Mouse (Mus musculus) MEL (cell line): ENCODE data around the gene Smoc1. TPM values are rescaled to one million over a fixed set of nuclear protein-coding genes. Genes with fewer than 3 reads are reported as not detected.

Source experiments
- DNase-seq: peaks from one replicate; pipeline ENCODE4 v3.0.0; 2011; ENCODE audit warnings: low read depth, low spot score
- H3K27ac ChIP-seq: 2 replicates; pipeline ENCODE4 v1.5.1; 2012; ENCODE audit warnings: low read depth, mild to moderate bottlenecking, control low read depth, low read length, moderate library complexity; ENCODE audit not compliant: control insufficient read depth
- H3K27me3 ChIP-seq, 2 experiments: fragments of 150-350 bp in 1 of 2; sonication (generic) in 1 of 2; 2 replicates each; pipeline ENCODE4 v1.6.1; 2012; ENCODE audit warnings: low read length in 2 of 2, mild to moderate bottlenecking in 2 of 2, improper control_type of control experiment in 1 of 2, moderate library complexity in 1 of 2; ENCODE audit not compliant: insufficient read depth in 2 of 2, control insufficient read depth in 1 of 2
- H3K36me3 ChIP-seq, 2 experiments: 2 replicates each; pipeline ENCODE4 v1.6.1; 2012 to 2014; ENCODE audit warnings: low read length in 2 of 2, improper control_type of control experiment in 1 of 2, inconsistent platforms in 1 of 2, mild to moderate bottlenecking in 1 of 2; ENCODE audit not compliant: insufficient read depth in 2 of 2, control insufficient read depth in 1 of 2
- H3K4me1 ChIP-seq, 2 experiments: fragments of 150-350 bp in 1 of 2; sonication (generic) in 1 of 2; 2 replicates each; pipeline ENCODE4 v1.6.1; 2012; ENCODE audit warnings: low read length in 2 of 2, improper control_type of control experiment in 1 of 2, mild to moderate bottlenecking in 1 of 2; ENCODE audit not compliant: insufficient read depth in 2 of 2, control insufficient read depth in 1 of 2
- H3K4me3 ChIP-seq, 2 experiments: fragments of 150-350 bp in 1 of 2; sonication (generic) in 1 of 2; 2 replicates each; pipeline ENCODE4 v1.5.1; 2012; ENCODE audit warnings: low read depth in 2 of 2, low read length in 2 of 2, mild to moderate bottlenecking in 2 of 2, moderate library complexity in 2 of 2, control low read depth in 1 of 2, improper control_type of control experiment in 1 of 2; ENCODE audit not compliant: control insufficient read depth in 1 of 2, insufficient read depth in 1 of 2
- H3K79me2 ChIP-seq: 2 replicates; pipeline ENCODE4 v1.6.1; 2012; ENCODE audit warnings: mild to moderate bottlenecking, low read length, moderate library complexity; ENCODE audit not compliant: control insufficient read depth, poor library complexity, insufficient read depth
- H3K9ac ChIP-seq: 2 replicates; pipeline ENCODE4 v1.6.1; 2012; ENCODE audit warnings: low read depth, mild to moderate bottlenecking, control low read depth, low read length, moderate library complexity; ENCODE audit not compliant: control insufficient read depth, poor library complexity, severe bottlenecking
- H3K9me3 ChIP-seq: fragments of 150-350 bp; sonication (generic); replicated peaks from 2 replicates; pipeline ENCODE4 v1.6.1; 2012; ENCODE audit warnings: mild to moderate bottlenecking, low read length, improper control_type of control experiment, moderate library complexity; ENCODE audit not compliant: insufficient read depth
- CHD1 ChIP-seq: IDR thresholded peaks from 2 replicates; pipeline ENCODE4 v1.6.1; 2012; ENCODE audit warnings: low read depth, mild to moderate bottlenecking, inconsistent platforms, low read length, improper control_type of control experiment
- CTCF ChIP-seq, 3 experiments: IDR thresholded peaks in 2 of 3; conservative IDR thresholded peaks in 1 of 3; 2 replicates each; pipeline ENCODE4 v1.5.1; 2011 to 2012; ENCODE audit warnings: low read length in 3 of 3, low read depth in 2 of 3, mild to moderate bottlenecking in 2 of 3, improper control_type of control experiment in 1 of 3, inconsistent platforms in 1 of 3, mixed read lengths in 1 of 3, moderate library complexity in 1 of 3; ENCODE audit not compliant: control insufficient read depth in 1 of 3, insufficient read depth in 1 of 3, poor library complexity in 1 of 3, severe bottlenecking in 1 of 3
- E2F4 ChIP-seq: IDR thresholded peaks from 2 replicates; pipeline ENCODE4 v1.6.1; 2011; ENCODE audit warnings: low read depth, low read length, improper control_type of control experiment, borderline replicate concordance
- ETS1 ChIP-seq: IDR thresholded peaks from 2 replicates; pipeline ENCODE4 v1.6.1; 2012; ENCODE audit warnings: low read depth, mild to moderate bottlenecking, inconsistent platforms, low read length, improper control_type of control experiment, moderate library complexity
- GABPA ChIP-seq: IDR thresholded peaks from 2 replicates; pipeline ENCODE4 v1.6.1; 2012; ENCODE audit warnings: low read depth, mild to moderate bottlenecking, inconsistent platforms, low read length, improper control_type of control experiment, moderate library complexity
- GATA1 ChIP-seq: IDR thresholded peaks from 2 replicates; pipeline ENCODE4 v1.6.1; 2011; ENCODE audit warnings: low read depth, low read length, improper control_type of control experiment
- HCFC1 ChIP-seq: IDR thresholded peaks from 2 replicates; pipeline ENCODE4 v1.6.1; 2012; ENCODE audit warnings: low read depth, mild to moderate bottlenecking, inconsistent platforms, low read length, improper control_type of control experiment, moderate library complexity
- JUND ChIP-seq: IDR thresholded peaks from 2 replicates; pipeline ENCODE4 v1.6.1; 2011; ENCODE audit warnings: low read depth, mild to moderate bottlenecking, improper control_type of control experiment, low read length
- MAFK ChIP-seq: IDR thresholded peaks from 2 replicates; pipeline ENCODE4 v1.6.1; 2011; ENCODE audit warnings: low read depth, mild to moderate bottlenecking, low read length, improper control_type of control experiment, borderline replicate concordance
- MAZ ChIP-seq: IDR thresholded peaks from 2 replicates; pipeline ENCODE4 v1.6.1; 2012; ENCODE audit warnings: low read depth, mild to moderate bottlenecking, inconsistent platforms, low read length, improper control_type of control experiment
- MEF2A ChIP-seq: IDR thresholded peaks from 2 replicates; pipeline ENCODE4 v1.6.1; 2014; ENCODE audit warnings: low read depth, mild to moderate bottlenecking, inconsistent platforms, low read length, improper control_type of control experiment; ENCODE audit not compliant: poor library complexity, insufficient replicate concordance, severe bottlenecking; ENCODE audit errors: extremely low read depth
- MXI1 ChIP-seq: IDR thresholded peaks from 2 replicates; pipeline ENCODE4 v1.6.1; 2011; ENCODE audit warnings: mild to moderate bottlenecking, low read depth, low read length, improper control_type of control experiment
- MYB ChIP-seq: IDR thresholded peaks from 2 replicates; pipeline ENCODE4 v1.6.1; 2011; ENCODE audit warnings: mild to moderate bottlenecking, low read depth, low read length, improper control_type of control experiment
- NELFE ChIP-seq: IDR thresholded peaks from 2 replicates; pipeline ENCODE4 v1.6.1; 2011; ENCODE audit warnings: low read depth, low read length, improper control_type of control experiment
- NRF1 ChIP-seq: IDR thresholded peaks from 2 replicates; pipeline ENCODE4 v1.6.1; 2014; ENCODE audit warnings: low read depth, mild to moderate bottlenecking, inconsistent platforms, low read length, improper control_type of control experiment, moderate library complexity; ENCODE audit not compliant: poor library complexity, insufficient read depth, severe bottlenecking
- POLR2AphosphoS2 ChIP-seq: IDR thresholded peaks from 2 replicates; pipeline ENCODE4 v1.6.1; 2011; ENCODE audit warnings: low read length, improper control_type of control experiment
- RAD21 ChIP-seq: IDR thresholded peaks from 2 replicates; pipeline ENCODE4 v1.6.1; 2011; ENCODE audit warnings: mild to moderate bottlenecking, low read depth, low read length, improper control_type of control experiment
- RCOR1 ChIP-seq: IDR thresholded peaks from 2 replicates; pipeline ENCODE4 v1.6.1; 2012; ENCODE audit warnings: low read depth, mild to moderate bottlenecking, inconsistent platforms, low read length, improper control_type of control experiment
- SIN3A ChIP-seq: IDR thresholded peaks from 2 replicates; pipeline ENCODE4 v1.6.1; 2012; ENCODE audit warnings: low read length, improper control_type of control experiment, inconsistent platforms
- SMC3 ChIP-seq: IDR thresholded peaks from 2 replicates; pipeline ENCODE4 v1.6.1; 2011; ENCODE audit warnings: low read depth, low read length, improper control_type of control experiment
- TAL1 ChIP-seq: IDR thresholded peaks from 2 replicates; pipeline ENCODE4 v1.6.1; 2012; ENCODE audit warnings: mild to moderate bottlenecking, inconsistent platforms, low read length, moderate library complexity, mixed read lengths
- UBTF ChIP-seq: IDR thresholded peaks from 2 replicates; pipeline ENCODE4 v1.6.1; 2012; ENCODE audit warnings: low read depth, mild to moderate bottlenecking, inconsistent platforms, low read length, improper control_type of control experiment, moderate library complexity, borderline replicate concordance; ENCODE audit not compliant: insufficient read depth
- USF1 ChIP-seq: IDR thresholded peaks from 2 replicates; pipeline ENCODE4 v1.6.1; 2014; ENCODE audit warnings: low read depth, mild to moderate bottlenecking, inconsistent platforms, low read length, improper control_type of control experiment, moderate library complexity
- ZC3H11A ChIP-seq: IDR thresholded peaks from 2 replicates; pipeline ENCODE4 v1.6.1; 2012; ENCODE audit warnings: low read depth, mild to moderate bottlenecking, inconsistent platforms, low read length, improper control_type of control experiment
- ZKSCAN1 ChIP-seq: IDR thresholded peaks from 2 replicates; pipeline ENCODE4 v1.6.1; 2012; ENCODE audit warnings: low read depth, mild to moderate bottlenecking, inconsistent platforms, low read length, improper control_type of control experiment, moderate library complexity
- ZNF384 ChIP-seq: IDR thresholded peaks from 2 replicates; pipeline ENCODE4 v1.6.1; 2012; ENCODE audit warnings: low read depth, mild to moderate bottlenecking, inconsistent platforms, low read length, improper control_type of control experiment
- polyA plus RNA-seq, 2 experiments: library from polyadenylated mRNA; stranded (reverse) in 1 of 2; unstranded in 1 of 2; fragments of >175 nt in 1 of 2; fragments of >200 nt in 1 of 2; gene quantifications; 2 replicates each; pipeline versions ENCODE4 v1.2.1 to v1.2.4; 2012; ENCODE audit warnings: low replicate concordance in 2 of 2, low read depth in 1 of 2; ENCODE audit not compliant: insufficient read length in 2 of 2, insufficient read depth in 1 of 2, missing spikeins in 1 of 2
- total RNA-seq: library from RNA; depleted of rRNA; stranded (reverse); fragments of 300-350 nt; gene quantifications from 2 replicates; pipeline ENCODE4 v1.2.3, GENCODE M21; 2012

Gene Smoc1
- total and polyA plus RNA-seq, 3 experiments = 18.8 to 23.3 TPM; not detected in 1

GRCm38 (mm10) chr12:81097267-81097666 is 70.7 kb downstream of the Smoc1 start:
- H3K4me1 ChIP-seq = no peaks in the 10 kb centered on the region
- TF ChIP-seq GABPA (no peak), SMC3 (no peak), MYB (no peak), ZC3H11A (no peak), GATA1 (no peak), TAL1 (no peak), MEF2A (no peak), RAD21 (no peak), E2F4 (no peak), RCOR1 (no peak), ZKSCAN1 (no peak), HCFC1 (no peak), CTCF (IDR thresholded peaks at IDR 0.05 in 2 of 3, conservative IDR thresholded peaks at IDR 0.05 in 1 of 3; ENCODE audit: control insufficient read depth in 1 of 3, insufficient read depth in 1 of 3, low read depth in 2 of 3, low read length in 3 of 3, poor library complexity in 1 of 3, severe bottlenecking in 1 of 3) (no peak), MAZ (no peak), ZNF384 (no peak), MAFK (no peak), USF1 (no peak), SIN3A (no peak), MXI1 (no peak)
- TF ChIP-seq, all 39 proteins: peak for 0
- Histone ChIP-seq H3K9ac (no peak overlapping the region), H3K79me2 (no peaks in the 10 kb centered on the region), H3K27ac (no peak overlapping the region), H3K9me3 (no peaks in the 10 kb centered on the region), H3K27me3 (no peaks in the 10 kb centered on the region), H3K36me3 (peaks cover 0 to 1% of the 10 kb centered on the region in 2 experiments; a peak in 1 of 4 replicates), H3K4me3 (no peak overlapping the region)
- no peak for DNase-seq

- Histone ChIP-seq H3K9me3 (no peaks in the 10 kb centered on the region), H3K4me3 (no peak overlapping the region), H3K4me1 (no peaks in the 10 kb centered on the region), H3K27ac (no peak overlapping the region), H3K79me2 (no peaks in the 10 kb centered on the region), H3K27me3 (no peaks in the 10 kb centered on the region), H3K36me3 (peaks cover 0 to 1% of the 10 kb centered on the region in 2 experiments; a peak in 1 of 4 replicates), H3K9ac (no peak overlapping the region)
- TF ChIP-seq UBTF (no peak), RAD21 (no peak), CHD1 (no peak), SMC3 (no peak), NRF1 (no peak), POLR2AphosphoS2 (no peak), CTCF (IDR thresholded peaks at IDR 0.05 in 2 of 3, conservative IDR thresholded peaks at IDR 0.05 in 1 of 3; ENCODE audit: control insufficient read depth in 1 of 3, insufficient read depth in 1 of 3, low read depth in 2 of 3, low read length in 3 of 3, poor library complexity in 1 of 3, severe bottlenecking in 1 of 3) (no peak), MYB (no peak), TAL1 (no peak), MAZ (no peak), JUND (no peak), SIN3A (no peak), ZNF384 (no peak), NELFE (no peak), MEF2A (no peak), ETS1 (no peak)
- DNase-seq = no peak
Observed at GRCm38 (mm10) chr12:81097738-81098137, 71.1 kb downstream of the Smoc1 start.
